Mouse (Mus musculus) erythroblast, embryonic 14.5 days (primary cell): Measurements from ENCODE around the gene Efhc2.

Experiments
- GATA1 ChIP-seq: IDR thresholded peaks from 2 replicates; pipeline ENCODE4 v1.6.1; 2012; ENCODE audit warnings: low read length, inconsistent platforms, mixed read lengths
- TAL1 ChIP-seq: IDR thresholded peaks from 3 replicates; pipeline ENCODE4 v1.6.1; 2012; ENCODE audit warnings: low read length, inconsistent platforms, mixed read lengths

GRCm38 (mm10) chrX:17165638-17166037 lies 153.5 kb downstream of the Efhc2 start:
- no peak for TF ChIP-seq GATA1
- TF ChIP-seq TAL1: no peak
